Mouse (Mus musculus) mature B cell (primary cell): ENCODE measurements around the gene Scn1b.

Experiments
- in situ Hi-C: fragments of 300-500 bp; cut with MboI; formaldehyde crosslinking; loops from 2 replicates; pipeline ENCODE4 v1.14.3; 2019

Scn1b gene

DNA sequence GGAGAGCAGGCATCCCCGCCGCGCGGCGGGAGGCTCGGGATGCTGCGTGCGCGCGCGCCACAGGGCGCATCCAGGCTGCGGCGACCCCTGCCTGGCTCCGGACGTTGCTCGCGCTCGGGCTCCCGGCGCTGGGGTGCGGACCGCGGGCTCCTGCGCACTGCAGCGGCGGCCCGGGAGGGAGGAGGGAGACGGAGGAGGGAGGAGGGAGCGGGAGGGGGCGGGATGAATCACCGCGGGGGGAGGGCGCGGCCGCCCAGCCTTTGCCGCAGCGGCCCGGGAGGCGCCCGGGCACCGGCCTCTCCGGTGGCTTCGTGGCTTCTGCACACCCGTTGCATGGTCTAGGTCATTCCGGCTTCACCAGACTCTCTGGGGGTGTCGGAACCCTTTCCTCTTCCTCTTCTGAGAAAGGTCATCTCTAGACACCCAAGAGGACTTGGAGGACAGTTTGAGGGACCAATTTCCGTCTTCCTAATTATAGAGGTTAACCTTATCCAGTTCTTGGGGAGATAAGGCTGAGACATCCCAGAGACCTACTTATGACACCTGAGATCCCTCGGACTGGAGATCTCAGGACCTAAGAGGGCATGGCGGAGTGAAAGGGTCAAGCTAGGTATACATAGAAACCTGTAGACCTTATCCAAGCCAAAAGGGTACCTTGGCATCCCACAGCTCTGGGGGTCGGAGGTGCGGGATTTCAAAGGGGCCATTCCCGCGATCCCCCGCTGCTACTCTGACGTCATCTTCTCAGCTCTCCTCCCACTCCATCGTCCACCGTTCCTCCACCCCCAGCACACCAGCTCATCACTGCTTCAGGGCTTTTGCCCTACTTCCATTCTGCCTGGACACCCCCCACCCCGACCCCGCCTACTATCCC lies at the start of gene Scn1b:
Gene Scn1b (minus strand): TSS at position 153 of the 874 bp plus-strand sequence.
- in situ Hi-C loops = no loop called here

DNA sequence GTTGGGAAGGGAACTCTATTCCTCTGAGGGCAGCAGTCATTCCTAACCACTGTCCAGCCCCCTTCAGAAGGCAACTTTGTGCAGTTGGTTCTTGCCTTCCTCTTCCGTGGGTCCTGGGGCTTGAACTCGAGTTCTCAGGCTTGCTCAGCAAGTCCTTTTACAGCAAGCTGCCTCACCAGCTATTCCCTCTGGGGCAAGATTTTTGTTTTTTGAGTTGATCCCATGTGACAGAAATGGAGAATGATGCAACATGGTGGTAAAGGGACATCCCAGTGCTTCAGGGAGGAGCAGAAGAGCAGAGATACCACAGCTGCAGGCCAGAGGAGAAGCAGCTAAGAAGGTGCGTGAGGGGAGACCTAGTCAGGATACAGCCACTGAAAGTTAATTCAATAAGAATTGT lies 48.3 kb upstream of the Scn1b start:
- in situ Hi-C loops = loop anchor here (5.0 kb wide), 1 partner anchor 43 kb away; no protein-coding TSS in a partner anchor

GRCm38 (mm10) chr7:31174466-31174865 lies 47.7 kb upstream of the Scn1b start:
- in situ Hi-C loops = no loop called here

GRCm38 (mm10) chr7:31172238-31172637 lies 45.4 kb upstream of the Scn1b start:
- in situ Hi-C loops = no loop called here

GRCm38 (mm10) chr7:31170520-31170919 lies 43.7 kb upstream of the Scn1b start:
- in situ Hi-C loops = no loop called here

DNA sequence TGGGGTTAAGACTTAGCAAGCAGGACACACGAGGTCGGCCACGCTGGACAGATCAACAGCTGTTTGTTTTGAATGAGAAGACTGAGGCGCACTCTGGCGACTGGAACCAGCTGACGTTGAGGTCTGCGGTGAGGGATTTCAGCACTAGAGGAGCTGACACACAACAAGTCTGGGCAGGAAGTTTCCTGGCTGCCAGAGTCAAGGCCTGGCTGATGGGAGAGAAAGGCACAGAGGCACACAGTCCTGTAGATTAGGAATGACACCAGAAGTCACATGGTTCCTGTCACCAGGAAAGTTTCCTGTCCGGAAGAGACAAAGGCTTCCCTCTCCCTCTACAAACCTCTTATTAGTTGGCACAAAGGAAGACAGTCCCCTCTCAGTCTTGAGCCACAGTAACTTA lies 41.6 kb upstream of the Scn1b start:
- in situ Hi-C loops = no loop called here

DNA sequence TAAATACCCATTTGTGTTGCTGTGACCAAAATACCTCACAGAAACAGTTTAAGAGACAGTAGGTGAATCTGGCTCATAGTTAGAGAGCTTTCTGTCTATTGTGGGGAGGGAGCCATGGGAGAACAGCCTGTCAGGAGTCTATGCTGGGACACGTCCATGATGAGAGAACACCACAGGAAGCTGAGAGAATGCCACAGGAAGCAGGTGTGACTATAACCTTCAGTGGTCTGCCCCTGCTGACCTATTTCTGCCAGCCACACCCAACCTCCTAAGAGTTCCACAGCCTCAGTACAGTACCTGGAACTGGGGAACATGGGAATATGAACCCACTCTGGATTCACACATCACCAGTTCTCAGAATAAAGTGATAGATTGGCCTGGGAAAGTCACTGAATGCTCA lies 37.9 kb upstream of the Scn1b start:
- in situ Hi-C loops = no loop called here

DNA sequence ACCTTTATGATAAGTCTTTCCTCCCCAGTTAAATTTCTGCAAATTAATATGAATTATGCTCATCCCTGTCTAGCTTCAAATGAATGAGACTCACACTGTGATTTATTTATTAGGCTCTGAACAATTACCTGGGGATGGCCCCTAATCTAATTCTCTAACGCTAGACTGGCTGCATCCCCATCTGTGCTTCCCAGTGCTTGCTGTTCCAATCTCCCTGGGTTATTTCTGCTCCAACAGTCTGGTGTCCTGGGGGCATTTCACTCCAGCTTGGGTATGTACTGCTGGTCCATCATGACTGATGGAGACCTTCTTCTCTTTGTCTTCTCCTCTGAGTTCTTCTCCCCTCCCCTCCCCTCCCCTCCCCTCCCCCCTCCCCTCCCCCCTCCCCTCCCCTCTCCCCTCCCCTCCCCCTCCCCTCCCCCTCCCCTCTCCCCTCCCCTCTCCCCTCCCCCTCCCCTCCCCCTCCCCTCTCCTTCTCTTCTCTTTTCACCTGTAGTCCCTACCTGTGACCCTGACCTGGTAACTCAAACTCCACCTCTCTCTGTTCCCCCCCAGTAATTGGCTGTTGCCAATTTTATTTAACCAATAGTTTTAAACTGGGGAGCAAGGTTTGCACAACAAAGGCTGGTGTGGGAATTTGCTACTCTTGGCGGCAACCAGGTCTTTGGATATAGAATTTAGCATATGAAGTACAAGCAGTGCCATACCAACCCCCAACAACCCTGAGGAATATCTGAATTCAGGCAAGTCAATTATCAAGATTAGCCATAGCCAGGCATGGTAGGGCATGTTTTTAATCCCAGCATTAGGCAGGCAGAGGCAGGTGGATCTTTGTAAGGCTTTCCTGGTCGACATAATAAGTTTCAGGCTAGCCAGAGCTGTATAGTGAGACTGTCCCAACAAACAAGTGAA lies 37.1 kb upstream of the Scn1b start:
- in situ Hi-C loops = no loop called here

GRCm38 (mm10) chr7:31162324-31162723 lies 35.5 kb upstream of the Scn1b start:
- in situ Hi-C loops = no loop called here

GRCm38 (mm10) chr7:31161831-31162230 lies 35.0 kb upstream of the Scn1b start:
- in situ Hi-C loops = no loop called here

- in situ Hi-C loops = no loop called here
These were observed 34.4 kb upstream of the Scn1b start for GRCm38 (mm10) chr7:31161246-31161645.

DNA sequence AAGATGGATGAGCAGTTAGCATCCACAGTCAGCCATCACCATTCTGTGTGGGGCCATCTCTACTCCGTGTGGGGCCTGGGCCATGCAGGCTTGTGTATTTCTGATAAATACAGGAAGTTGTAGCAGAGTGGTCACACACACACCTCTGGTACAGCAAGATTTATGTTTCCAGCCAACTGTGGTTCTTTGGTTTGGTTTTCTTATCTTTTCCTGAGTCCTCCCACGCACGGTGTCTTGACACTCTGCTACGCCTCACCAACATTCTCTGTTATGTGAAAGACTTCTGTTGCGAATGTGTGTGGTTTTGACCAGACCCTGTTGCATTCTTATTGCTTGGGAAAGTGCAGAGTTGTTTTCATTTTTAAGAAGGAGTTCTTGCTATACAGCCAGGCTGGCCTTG lies 34.0 kb upstream of the Scn1b start:
- in situ Hi-C loops = no loop called here

- in situ Hi-C loops = no loop called here
These were observed 29.5 kb upstream of the Scn1b start for GRCm38 (mm10) chr7:31156034-31156928.

DNA sequence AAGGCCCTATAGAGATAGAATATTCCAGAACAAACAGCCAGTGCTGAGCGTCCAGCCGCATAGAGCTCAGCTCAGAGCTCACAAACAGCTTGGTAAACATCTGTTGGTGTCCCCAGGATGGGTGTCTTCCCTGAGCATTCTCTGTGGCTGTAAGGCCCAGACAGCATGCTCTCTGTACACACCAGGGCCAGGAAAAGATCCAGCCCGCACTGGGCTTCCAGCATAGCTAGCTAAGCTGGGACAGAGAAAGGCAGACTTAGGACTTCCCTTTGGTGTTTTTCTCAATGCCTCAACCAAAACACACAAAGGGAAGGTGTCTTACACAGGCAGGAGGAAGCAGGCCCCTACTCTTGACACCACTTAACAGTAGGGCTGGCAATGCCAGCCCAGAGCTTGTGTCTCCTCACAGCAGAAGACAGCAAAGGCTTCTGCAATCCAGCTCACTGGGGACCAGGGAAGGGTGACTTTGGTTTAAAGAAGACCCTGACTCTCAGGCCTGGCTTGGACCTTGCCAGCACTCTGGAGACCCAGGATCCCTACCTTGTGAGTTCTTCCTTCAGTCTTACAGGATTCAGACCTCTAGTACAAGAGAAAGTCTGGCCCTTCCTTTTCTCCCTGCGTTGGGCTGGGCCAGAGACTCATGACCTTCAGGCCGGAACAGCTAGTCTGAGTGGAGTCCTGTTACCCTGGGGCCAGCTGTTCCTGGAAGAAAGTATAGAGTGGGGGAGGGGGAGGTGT lies 28.7 kb upstream of the Scn1b start, which contains the start of gene Gramd1a:
Gene Gramd1a (minus strand): TSS at position 601 of the 738 bp plus-strand sequence.
- in situ Hi-C loops = no loop called here

- in situ Hi-C loops = no loop called here
These were observed 26.9 kb upstream of the Scn1b start for GRCm38 (mm10) chr7:31153536-31154320.

- in situ Hi-C loops = no loop called here
These were observed 24.8 kb upstream of the Scn1b start for GRCm38 (mm10) chr7:31151301-31152241.

DNA sequence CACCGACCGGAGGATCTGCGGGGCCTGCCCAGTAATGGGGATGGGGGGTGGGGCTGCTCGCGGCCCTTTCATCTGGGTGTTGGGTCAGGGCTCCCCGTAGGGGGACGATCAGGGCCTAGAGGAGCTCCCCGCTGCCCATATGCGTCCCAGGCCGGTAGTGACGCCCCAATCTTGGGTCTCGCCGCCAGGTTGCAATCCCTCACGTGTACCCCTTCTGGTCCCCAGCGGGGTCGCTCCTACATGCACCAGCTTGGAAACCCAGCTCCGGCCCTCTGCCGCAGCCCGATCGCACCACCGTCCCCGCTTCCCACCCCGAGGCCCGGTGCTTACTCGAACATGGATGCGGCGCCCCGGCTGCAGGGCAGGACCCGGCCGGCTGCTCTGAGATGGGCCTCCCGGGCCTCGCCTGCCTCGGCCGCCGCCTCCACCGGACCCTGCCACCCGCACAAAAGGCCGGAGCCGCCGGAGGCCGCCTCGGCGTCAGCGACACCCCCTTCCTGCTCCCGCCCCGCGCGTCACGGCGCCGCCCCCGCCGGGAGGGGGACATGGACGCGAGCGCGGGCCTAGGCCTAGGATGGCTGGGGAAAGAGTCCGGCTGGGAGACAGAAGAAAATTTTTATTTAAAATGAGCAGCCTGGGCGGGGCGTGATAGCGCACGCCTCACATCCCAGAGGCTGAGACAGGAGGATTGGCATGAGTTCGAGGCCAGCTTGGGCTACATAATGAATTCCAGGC lies 23.9 kb upstream of the Scn1b start:
- in situ Hi-C loops = no loop called here
